Mouse (Mus musculus) olfactory bulb, adult 2 months (tissue): Measurements from ENCODE around the gene Prkaca.

ENCODE experiments used
- CTCF ChIP-seq: fragments of 200-500 bp; IDR thresholded peaks from 2 replicates; pipeline ENCODE4 v1.5.1; 2012; ENCODE audit warnings: low read depth, mild to moderate bottlenecking, low read length, moderate library complexity; ENCODE audit not compliant: insufficient read depth
- POLR2A ChIP-seq: fragments of 200-500 bp; IDR thresholded peaks from 2 replicates; pipeline ENCODE4 v1.6.1; 2012; ENCODE audit warnings: mild to moderate bottlenecking, low read depth, low read length, moderate library complexity; ENCODE audit not compliant: insufficient read depth

- TF ChIP-seq CTCF = no peak
- TF ChIP-seq POLR2A = no peak
Measured at GRCm38 (mm10) chr8:84021569-84021968, 48.8 kb downstream of the Prkaca start.
